Mouse (Mus musculus) right cerebral cortex, postnatal 4 days (tissue): ENCODE results near the gene Eif4b.

Experiments
- DNase-seq: peaks from one replicate; pipeline ENCODE4 v3.0.0-alpha.2; 2022

Gene Eif4b

GRCm38 (mm10) chr15:102073559-102074069 lies at the start of gene Eif4b:
TSS of gene Eif4b (plus strand) at chr15:102073773.
- peak; percentile 99 for DNase-seq

DNA sequence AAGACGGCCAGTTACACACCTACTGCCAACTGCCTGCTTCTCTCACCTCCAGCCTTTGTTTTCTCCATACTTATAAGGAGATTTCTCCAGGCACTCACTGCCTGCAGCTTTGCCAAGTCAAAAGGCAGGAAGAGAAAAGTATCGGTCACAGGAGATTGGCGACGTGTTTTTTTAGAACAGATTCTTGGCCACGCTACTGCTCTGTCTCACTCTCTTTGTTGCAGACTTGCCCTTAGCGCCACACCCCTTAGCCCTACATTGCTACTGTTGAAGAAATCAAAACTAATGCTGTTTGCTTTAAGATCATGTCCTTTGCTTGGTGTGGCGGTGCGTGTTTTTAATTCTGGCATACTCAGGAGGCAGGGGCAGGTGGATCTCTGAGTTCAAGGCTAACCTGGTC lies 49.7 kb upstream of the Eif4b start:
- DNase-seq, result no peak

DNA sequence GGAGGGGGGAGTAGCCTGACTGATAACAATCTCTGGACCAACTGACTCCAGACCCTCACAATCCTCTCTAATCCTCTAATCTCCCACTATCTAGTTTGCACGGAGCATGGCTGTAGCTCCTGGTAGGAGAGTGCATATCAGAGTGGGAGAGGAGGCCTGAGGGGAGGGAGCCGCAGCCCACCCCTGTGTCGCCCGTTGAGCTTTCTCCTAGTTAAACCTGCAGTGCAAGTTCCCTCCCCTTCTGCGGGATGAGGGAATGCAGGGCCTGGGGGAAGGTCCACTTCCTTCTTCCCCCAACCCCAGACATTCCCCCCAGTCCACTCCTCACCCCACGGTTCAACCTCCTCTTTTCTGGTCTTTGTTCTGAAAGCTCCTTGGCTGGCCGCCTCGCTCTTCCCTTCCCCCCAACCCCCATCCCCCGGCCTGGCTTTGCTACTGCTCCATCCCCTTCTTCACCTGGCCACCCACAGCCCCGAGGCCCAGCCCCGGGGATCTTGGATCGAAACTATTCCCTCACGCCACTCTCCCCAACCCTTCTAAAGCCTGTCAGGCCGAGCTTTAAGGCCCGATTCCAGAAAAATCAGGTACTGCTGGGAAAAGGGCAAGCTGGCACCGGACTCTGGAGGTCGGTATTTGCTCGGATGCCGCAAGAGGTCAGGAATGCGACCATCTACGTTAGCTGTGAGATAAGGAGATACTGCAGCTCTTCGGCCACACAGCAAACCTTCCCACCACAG lies 48.3 kb upstream of the Eif4b start:
- DNase-seq, result no peak

DNA sequence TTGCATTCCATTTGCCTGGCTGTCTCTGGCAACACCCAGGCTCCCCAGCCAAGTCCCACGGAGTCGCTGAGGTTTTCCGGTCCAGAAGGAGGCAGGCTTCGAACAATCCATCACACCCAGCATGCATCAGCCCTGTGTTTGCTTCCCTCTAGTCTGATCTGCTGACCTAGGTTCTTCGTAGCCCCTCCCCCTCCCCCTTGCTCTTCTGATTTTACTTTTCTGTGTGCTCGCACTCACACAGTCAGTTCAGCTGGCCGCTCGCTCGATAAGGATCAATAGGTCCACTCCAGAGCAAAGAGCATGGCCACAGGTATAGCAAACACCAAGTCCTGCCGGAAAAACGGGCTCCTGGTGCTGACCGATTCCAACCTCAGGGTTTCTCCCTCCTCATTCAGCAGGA lies 47.1 kb upstream of the Eif4b start:
- no peak for DNase-seq

DNA sequence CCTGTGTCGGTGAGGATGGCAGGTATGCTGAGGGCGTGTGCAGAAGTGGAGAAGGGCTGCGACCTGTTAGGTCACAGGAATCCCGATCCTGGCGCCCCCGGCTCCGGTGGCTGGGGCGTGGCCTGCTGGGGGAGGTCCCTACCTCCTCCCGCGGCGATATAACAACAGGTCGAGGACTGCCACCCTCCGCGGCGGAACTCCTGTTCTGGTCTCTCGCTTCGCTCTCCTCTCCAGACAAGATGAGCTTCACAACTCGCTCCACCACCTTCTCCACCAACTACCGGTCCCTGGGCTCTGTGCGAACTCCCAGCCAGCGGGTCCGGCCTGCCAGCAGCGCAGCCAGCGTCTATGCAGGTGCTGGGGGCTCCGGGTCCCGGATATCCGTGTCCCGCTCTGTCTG lies 45.5 kb upstream of the Eif4b start, which contains the start of gene Krt18:
Gene Krt18 (plus strand): TSS at position 141 of the 400 bp plus-strand sequence.
- no peak for DNase-seq

- no peak for DNase-seq
Observed at GRCm38 (mm10) chr15:102034121-102035053, 39.2 kb upstream of the Eif4b start.

GRCm38 (mm10) chr15:102040277-102040676 lies 33.3 kb upstream of the Eif4b start:
- no peak for DNase-seq

- no peak for DNase-seq
Observed at GRCm38 (mm10) chr15:102041951-102042350, 31.6 kb upstream of the Eif4b start.

GRCm38 (mm10) chr15:102044745-102045144 lies 28.8 kb upstream of the Eif4b start:
- DNase-seq, result no peak

DNA sequence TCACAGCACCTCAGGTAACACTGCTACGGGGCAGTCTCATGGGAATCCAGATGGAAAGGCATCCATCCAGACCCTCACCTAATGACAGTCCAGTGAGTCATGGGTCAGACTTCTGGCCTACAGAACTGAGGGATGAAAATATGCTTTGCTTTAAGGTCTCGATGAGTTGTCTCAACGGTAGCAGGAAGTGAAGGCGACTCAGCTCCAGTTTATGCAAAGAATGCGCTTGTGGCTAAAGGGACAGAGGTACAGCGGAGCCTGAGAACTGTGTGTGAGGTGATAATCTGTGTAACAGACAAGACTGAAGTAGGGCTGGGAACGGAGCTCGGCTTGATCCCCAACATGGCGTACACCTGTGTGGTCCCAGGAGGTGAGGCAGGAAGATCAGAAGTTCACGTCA lies 27.9 kb upstream of the Eif4b start:
- no peak for DNase-seq

DNA sequence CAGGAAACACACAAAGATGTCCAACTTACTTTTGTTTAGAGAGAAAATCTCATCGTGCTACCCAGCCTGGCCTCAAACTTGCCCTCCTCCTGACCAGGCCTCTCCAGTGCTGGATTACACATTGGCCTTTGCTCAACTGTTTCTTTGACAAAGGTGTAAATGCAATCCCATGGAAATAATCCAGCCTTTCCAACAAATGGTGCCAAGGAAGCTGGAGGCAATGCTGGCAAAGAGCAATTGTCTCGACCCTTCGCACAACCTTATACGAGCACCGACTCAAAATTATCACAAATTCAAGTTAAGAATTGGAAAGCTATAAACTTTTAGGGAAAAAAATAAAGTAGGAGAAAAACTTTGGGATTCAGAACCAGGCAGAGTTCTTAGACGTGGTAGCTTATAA lies 25.6 kb upstream of the Eif4b start:
- no peak for DNase-seq

DNA sequence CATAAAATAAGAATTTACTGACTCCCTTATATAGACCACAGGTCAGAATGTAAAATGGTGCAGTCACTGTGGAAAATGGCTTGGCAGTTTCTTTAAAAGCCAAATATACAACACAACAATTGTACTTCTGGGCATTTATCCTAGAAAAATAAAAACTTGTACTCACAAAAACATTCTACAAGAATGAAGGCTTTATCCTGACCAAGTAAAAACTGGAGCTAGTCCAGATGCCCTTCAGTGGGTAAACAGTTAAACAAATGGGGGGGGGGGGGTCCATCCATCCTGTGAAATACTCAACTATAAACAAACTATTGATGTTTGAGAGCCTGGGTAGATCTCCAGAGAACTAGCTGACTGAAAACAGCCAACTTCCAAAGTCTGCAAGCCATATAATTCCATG lies 23.7 kb upstream of the Eif4b start:
- DNase-seq, result no peak

DNA sequence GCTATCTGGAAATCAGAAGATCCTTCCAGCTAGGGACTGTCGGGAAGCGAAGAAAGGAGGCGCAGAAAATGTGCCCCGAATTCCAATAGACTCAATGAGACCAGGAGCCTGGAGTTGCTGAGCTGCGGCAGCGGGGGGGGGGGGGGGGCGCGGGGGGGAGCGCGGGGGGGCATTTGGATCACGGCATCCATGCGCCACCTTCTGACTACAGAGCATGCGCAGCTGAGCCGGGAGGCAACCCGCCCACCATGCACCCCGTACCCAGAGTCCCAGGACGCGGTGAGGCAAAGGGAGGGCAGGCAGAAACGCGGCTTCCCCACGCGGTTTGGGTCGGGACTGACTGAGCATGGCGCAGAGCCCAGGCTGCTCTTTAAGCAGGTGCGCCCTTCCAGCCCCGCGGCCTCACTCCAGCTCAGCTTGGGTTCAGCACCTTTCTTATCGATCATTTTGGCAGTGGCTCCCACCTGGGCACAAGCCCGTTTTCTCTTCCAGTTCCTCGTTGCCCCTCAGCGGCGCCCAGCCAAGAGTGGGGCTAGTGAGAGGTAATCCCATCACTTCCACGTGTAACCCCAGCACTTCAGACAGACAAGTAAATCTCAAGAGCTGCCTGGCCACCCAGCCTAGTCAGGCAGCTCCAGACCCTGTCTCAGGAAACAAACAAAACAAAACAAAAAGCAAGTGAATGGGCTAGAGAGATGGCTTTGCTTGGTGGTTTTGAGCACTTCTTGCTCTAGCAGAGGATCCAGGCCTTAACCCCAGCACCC lies 21.5 kb upstream of the Eif4b start:
- DNase-seq, result peak; percentile 70

GRCm38 (mm10) chr15:102056495-102057174 lies 16.9 kb upstream of the Eif4b start:
- no peak for DNase-seq

GRCm38 (mm10) chr15:102065661-102066325 lies 7.8 kb upstream of the Eif4b start:
- DNase-seq, result peak; percentile 98

DNA sequence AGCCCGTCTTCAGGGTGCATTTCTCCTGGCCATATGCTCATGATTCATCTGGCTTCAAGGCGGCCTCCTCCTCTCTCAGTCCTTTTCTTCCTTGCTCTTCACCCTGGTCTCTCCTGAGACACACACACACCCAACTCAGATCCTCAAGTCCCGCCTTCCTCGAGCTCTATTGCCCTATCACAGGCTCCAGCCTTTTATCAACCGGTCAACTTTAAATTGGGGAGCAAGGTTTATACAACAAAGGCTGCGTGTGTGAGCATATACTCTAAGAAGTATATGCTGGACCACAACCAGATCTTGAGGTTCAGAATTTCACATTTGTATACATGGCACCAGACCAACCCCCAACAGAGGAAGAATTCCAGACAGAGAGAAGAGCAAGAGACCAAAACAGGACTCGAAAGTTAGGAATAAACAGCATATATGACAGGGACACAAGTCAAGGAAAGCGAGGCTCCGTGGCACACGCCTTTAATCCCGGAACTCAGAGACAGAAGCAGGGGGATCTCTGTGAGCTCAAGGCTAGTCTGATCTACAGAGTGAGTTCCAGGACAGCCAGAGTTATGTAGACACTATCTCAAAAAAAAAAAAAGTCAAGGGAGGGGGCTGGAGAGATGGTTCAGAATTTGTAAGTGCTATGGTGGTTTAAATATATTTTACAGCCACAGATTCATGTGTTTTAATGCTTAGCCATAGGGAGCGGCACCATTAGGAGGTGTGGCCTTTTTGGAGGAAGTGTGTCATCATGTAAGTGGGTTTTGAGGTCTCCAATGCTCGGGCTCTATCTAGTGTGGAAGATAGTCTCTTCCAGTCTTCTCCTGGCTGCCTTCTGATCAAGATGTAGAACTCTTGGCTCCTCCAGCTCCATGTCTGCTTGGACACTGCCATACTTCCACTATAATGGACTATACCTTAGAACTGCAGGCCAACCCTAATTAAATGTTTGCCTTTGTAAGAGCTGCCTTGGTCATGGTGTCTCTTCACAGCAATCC lies 2.8 kb upstream of the Eif4b start:
- no peak for DNase-seq

GRCm38 (mm10) chr15:102072963-102073558 lies 512 bp upstream of the Eif4b start:
- no peak for DNase-seq

- peak; percentile 77 for DNase-seq
Observed at GRCm38 (mm10) chr15:102074070-102074731, 628 bp downstream of the Eif4b start.

GRCm38 (mm10) chr15:102074876-102075585 lies 1.5 kb downstream of the Eif4b start:
- DNase-seq, result no peak
